Mouse (Mus musculus) heart, postnatal 14 days (tissue): ENCODE data around the gene Hist1h1c. TPM values are rescaled to one million over a fixed set of nuclear protein-coding genes. Genes with fewer than 3 reads are reported as not detected.

Source experiments
- DNase-seq, 2 experiments: peaks; one replicate each; pipeline ENCODE4 v3.0.0; 2021 to 2022
- intact Hi-C: fragments of 180-260 bp; cut with DNase I; formaldehyde crosslinking; loops from one replicate; pipeline ENCODE4 v1.15.1; 2025
- microRNA-seq, 2 experiments: library from miRNA; unstranded; fragments of <30 nt; microRNA quantifications; one replicate each; pipeline ENCODE4 v1.2.0; 2021 to 2022
- total RNA-seq, 2 experiments: library from RNA; stranded (reverse); gene quantifications; 2 replicates each; pipeline ENCODE4 v1.2.3; 2021

Hist1h1c gene
- total RNA-seq, 2 experiments from 2014 or later = 200 to 202 TPM

DNA sequence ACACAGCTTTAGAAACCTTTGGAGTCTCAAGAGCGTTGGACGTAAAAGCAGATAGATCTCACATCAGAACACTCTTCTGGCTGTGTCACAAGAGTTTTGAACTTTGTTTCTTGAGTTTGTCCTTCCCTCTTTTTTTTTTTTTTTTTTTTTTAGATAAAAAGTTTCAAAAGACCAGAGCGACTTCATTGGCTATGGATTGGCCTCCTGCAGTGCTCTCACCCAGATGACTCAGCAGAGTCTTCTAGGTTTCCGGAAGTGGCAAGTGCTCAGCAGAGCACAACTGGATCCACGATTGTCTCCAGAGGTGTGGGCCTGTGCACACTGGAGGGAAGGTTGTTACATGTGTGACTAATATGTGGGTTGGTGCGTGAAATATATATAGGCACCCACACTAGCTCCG lies 39.7 kb downstream of the Hist1h1c start:
- no peak for DNase-seq
- intact Hi-C loops = no loop called here

DNA sequence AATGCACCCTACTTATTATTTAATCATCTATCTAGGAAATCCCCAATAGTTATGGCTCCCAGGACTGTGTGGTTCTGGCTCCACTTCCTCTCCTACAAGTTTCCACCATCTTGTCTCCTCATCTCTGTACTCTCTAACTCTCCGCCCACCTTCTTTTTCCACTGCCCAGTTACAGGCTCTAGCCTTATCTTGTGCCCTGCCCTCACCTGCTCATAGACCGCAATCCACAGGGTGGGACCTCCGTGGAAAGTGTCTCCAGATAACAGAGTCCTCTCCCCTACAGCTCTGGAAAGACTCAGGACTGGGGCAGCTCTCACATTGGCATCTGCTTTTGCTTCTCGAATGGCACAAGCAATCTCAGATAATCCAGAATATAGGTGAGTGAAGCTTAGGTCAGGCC lies 40.4 kb downstream of the Hist1h1c start:
- intact Hi-C loops = no loop called here
- DNase-seq = no peak

Small RNA genes within 50 kb of the gene (microRNA-seq; reads per million reads assigned to microRNA genes)
- gene Gm44314 (0 reads per million in 2 experiments), gene Gm44484 (0 reads per million in 2 experiments)

Other genes with a start within 250 kb of the Hist1h1c start
- not detected for gene Btn2a2, start 250.0 kb upstream of the Hist1h1c start, total RNA-seq
- 100 to 1,000 TPM; 465 to 538 TPM for gene Hist1h4h, start 207.8 kb upstream of the Hist1h1c start, total RNA-seq
- gene Hist1h2af, start 204.9 kb upstream of the Hist1h1c start, total RNA-seq = 100 to 1,000 TPM in 1 of 2 experiments, 10 to 100 TPM in 1; 49.0 to 131 TPM
- 10 to 100 TPM; 13.1 to 34.3 TPM for gene Hist1h3g, start 203.4 kb upstream of the Hist1h1c start, total RNA-seq
- gene Hist1h2bh, start 195.4 kb upstream of the Hist1h1c start, total RNA-seq = 1 to 10 TPM; 3.7 to 7.4 TPM
- 10 to 100 TPM; 21.6 to 40.3 TPM for gene Hist1h3f, start 194.8 kb upstream of the Hist1h1c start, total RNA-seq
- gene Hist1h4f, start 187.2 kb upstream of the Hist1h1c start, total RNA-seq = 100 to 1,000 TPM; 106 to 209 TPM
- gene Hist1h1d, start 185.5 kb upstream of the Hist1h1c start, total RNA-seq = 10 to 100 TPM in 1 of 2 experiments, 1 to 10 TPM in 1; 5.2 to 11.7 TPM
- gene Hist1h3e, start 176.4 kb upstream of the Hist1h1c start, total RNA-seq = 10 to 100 TPM; 49.0 to 79.9 TPM
- gene Hist1h2ae, start 167.6 kb upstream of the Hist1h1c start, total RNA-seq = 10 to 100 TPM in 1 of 2 experiments, 1 to 10 TPM in 1; 8.6 to 27.9 TPM
- 100 to 1,000 TPM; 100 to 175 TPM for gene Hist1h2bg, start 167.4 kb upstream of the Hist1h1c start, total RNA-seq
- 10 to 100 TPM; 45.4 to 89.0 TPM for gene Hist1h2bf, start 164.6 kb upstream of the Hist1h1c start, total RNA-seq
- gene Hist1h2ad, start 164.4 kb upstream of the Hist1h1c start, total RNA-seq = 10 to 100 TPM; 15.1 to 24.5 TPM
- 10 to 100 TPM in 1 of 2 experiments, 1 to 10 TPM in 1; 7.8 to 17.6 TPM for gene Hist1h3d, start 163.0 kb upstream of the Hist1h1c start, total RNA-seq
- gene Hist1h4d, start 157.2 kb upstream of the Hist1h1c start, total RNA-seq = 100 to 1,000 TPM in 1 of 2 experiments, 10 to 100 TPM in 1; 92.0 to 119 TPM
- gene Hist1h2be, start 117.7 kb upstream of the Hist1h1c start, total RNA-seq = 10 to 100 TPM; 10.5 to 16.6 TPM
- 10 to 100 TPM; 56.8 to 68.5 TPM for gene Hist1h1e, start 116.2 kb upstream of the Hist1h1c start, total RNA-seq
- gene Hist1h2ac, start 54.9 kb upstream of the Hist1h1c start, total RNA-seq = 1 to 10 TPM; 2.0 to 3.7 TPM
- 10 to 100 TPM; 48.8 to 56.9 TPM for gene Hist1h2bc, start 54.6 kb upstream of the Hist1h1c start, total RNA-seq
- gene Hist1h1t, start 43.0 kb upstream of the Hist1h1c start, total RNA-seq = under 1 TPM; 0.31 to 0.32 TPM
- 10 to 100 TPM; 62.9 to 77.3 TPM for gene Hist1h4c, start 40.4 kb upstream of the Hist1h1c start, total RNA-seq
- 10 to 100 TPM; 39.5 to 41.3 TPM for gene Hfe, start 28.0 kb upstream of the Hist1h1c start, total RNA-seq
- gene Hist1h3c, start 6.8 kb downstream of the Hist1h1c start, total RNA-seq = 10 to 100 TPM; 21.1 to 58.2 TPM
- gene Hist1h2bb, start 7.9 kb downstream of the Hist1h1c start, total RNA-seq = 10 to 100 TPM; 26.5 to 61.9 TPM
- gene Hist1h2ab, start 12.3 kb downstream of the Hist1h1c start, total RNA-seq = 100 to 1,000 TPM in 1 of 2 experiments, 10 to 100 TPM in 1; 54.2 to 146 TPM
- gene Hist1h3b, start 13.5 kb downstream of the Hist1h1c start, total RNA-seq = 100 to 1,000 TPM in 1 of 2 experiments, 10 to 100 TPM in 1; 70.3 to 154 TPM
- 10 to 100 TPM; 44.8 to 83.6 TPM for gene Hist1h4b, start 18.2 kb downstream of the Hist1h1c start, total RNA-seq
- gene Hist1h4a, start 22.4 kb downstream of the Hist1h1c start, total RNA-seq = 10 to 100 TPM; 33.4 to 91.7 TPM
- gene Hist1h3a, start 23.6 kb downstream of the Hist1h1c start, total RNA-seq = 100 to 1,000 TPM in 1 of 2 experiments, 10 to 100 TPM in 1; 55.1 to 114 TPM
- gene Hist1h1a, start 24.9 kb downstream of the Hist1h1c start, total RNA-seq = 10 to 100 TPM; 28.9 to 69.7 TPM
- not detected for gene Trim38, start 31.1 kb downstream of the Hist1h1c start, total RNA-seq
- not detected for gene Slc17a2, start 68.2 kb downstream of the Hist1h1c start, total RNA-seq
- gene Slc17a3, start 100.6 kb downstream of the Hist1h1c start, total RNA-seq = not detected
- not detected for gene Slc17a1, start 128.9 kb downstream of the Hist1h1c start, total RNA-seq
- gene Slc17a4, start 176.2 kb downstream of the Hist1h1c start, total RNA-seq = not detected
- not detected for gene Hist1h2ba, start 195.3 kb downstream of the Hist1h1c start, total RNA-seq
- gene Hist1h2aa, start 195.7 kb downstream of the Hist1h1c start, total RNA-seq = not detected